Mouse (Mus musculus) ES-E14 (cell line): Measurements from ENCODE around the gene Plpp3. TPM values are rescaled to one million over a fixed set of nuclear protein-coding genes. Genes with fewer than 3 reads are reported as not detected.

Source experiments
- total RNA-seq: library from RNA; depleted of rRNA; stranded (reverse); fragments of 300-350 nt; gene quantifications from 2 replicates; pipeline ENCODE4 v1.2.3, GENCODE M21; 2012; rRNA removed

Plpp3 gene
- total RNA-seq, 1 experiment = 11.8 TPM

Other genes with a start within 250 kb of the Plpp3 start
- 0.05 and 0.09 TPM in 2 replicates for gene Fyb2, start 243.9 kb upstream of the Plpp3 start, total RNA-seq
- gene Prkaa2, start 47.5 kb upstream of the Plpp3 start, total RNA-seq = 3.9 and 4.3 TPM in 2 replicates